Mouse (Mus musculus) cortical plate, adult 2 months (tissue): Measurements from ENCODE around the gene Npas3.

Experiments used
- CTCF ChIP-seq: fragments of 200-500 bp; IDR thresholded peaks from 2 replicates; pipeline ENCODE4 v1.5.1; 2011; ENCODE audit warnings: mild to moderate bottlenecking, control low read depth, low read length; ENCODE audit not compliant: insufficient read depth; ENCODE audit errors: extremely low read depth
- POLR2A ChIP-seq: fragments of 200-500 bp; IDR thresholded peaks from 2 replicates; pipeline ENCODE4 v1.6.1; 2011; ENCODE audit warnings: mild to moderate bottlenecking, low read length, control low read depth; ENCODE audit not compliant: insufficient read depth; ENCODE audit errors: extremely low read depth

DNA sequence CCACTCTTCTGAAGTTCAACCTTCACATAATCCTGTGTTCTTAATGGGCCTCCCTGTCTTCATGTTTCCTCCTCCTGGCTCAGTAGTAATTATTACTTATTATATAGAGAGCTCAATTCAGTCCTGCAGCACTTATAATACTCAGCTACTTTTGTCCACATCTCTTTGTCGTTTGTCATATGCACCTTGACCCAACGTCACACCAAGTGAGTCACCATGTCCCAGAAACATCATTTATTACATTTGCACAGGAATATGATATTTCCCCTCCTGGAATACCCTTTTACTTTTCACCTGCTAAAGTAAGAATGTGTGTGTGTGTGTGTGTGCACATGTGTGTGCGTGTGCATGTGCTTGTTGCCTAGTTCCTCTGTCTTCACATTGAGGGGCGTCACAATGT lies 161.2 kb downstream of the Npas3 start:
- TF ChIP-seq CTCF (no peak), POLR2A (no peak)
